Mouse (Mus musculus): Measurements from ENCODE around the gene Lrch4. TPM values are rescaled to one million over a fixed set of nuclear protein-coding genes. Genes with fewer than 3 reads are reported as not detected.

The Lrch4 gene
- polyA plus RNA-seq (2012; rRNA removed; ENCODE audit: low replicate concordance): 37.2 and 60.0 TPM in 2 replicates

DNA sequence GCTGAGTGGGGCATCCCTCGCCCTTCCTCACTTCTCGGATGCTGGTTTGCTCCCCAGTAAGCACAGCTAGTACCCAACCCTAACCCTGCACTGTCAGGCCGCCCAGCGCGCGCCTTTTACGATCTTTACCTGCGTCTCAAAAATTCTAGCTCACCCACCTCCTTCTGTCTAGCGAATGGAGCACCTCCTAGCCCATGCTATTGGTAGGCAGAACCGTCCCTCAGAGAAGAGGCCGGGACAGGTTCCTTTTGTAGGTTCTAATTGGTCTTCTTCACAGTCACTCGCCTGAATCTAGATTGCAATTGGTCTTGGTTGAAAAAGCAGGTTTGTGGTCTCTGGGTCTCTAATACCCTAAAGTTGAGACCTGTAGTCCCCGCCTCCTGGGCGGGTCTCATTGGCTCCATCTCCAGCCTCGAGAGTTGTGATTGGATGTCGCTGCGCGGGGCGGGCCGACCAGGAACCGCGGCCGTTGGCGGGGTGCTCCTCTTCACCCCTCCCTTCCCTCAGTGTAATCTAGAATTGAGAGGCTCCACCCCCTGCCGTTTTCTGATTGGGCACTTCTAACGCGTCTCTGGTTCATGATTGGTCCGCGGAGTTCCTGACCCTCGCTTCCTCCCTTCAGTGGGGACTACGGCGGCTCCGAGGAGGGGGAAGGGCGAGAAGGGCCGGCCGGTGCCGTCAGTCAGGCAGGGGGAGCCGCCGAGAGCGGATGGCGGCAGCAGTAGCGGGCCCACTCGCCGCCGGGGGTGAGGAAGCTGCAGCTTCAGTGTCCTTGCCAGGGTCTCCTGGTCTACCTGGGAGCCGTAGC lies at the start of gene Lrch4, which contains the start of the genes Fbxo24 and Gm20605:
Lrch4 (plus strand) TSS at position 624 of the 808 bp plus-strand sequence.
Fbxo24 (minus strand) TSS at position 505 of the 808 bp plus-strand sequence.
Gm20605 (plus strand) TSS at position 678 of the 808 bp plus-strand sequence.

GRCm38 (mm10) chr5:137600619-137601364 lies 28.1 kb upstream of the Lrch4 start, which contains the start of gene Mospd3:
Mospd3 (minus strand) TSS chr5:137601058.

GRCm38 (mm10) chr5:137613550-137613949 lies 15.4 kb upstream of the Lrch4 start, which contains the start of gene Pcolce:
Pcolce (minus strand) TSS chr5:137613784.

DNA sequence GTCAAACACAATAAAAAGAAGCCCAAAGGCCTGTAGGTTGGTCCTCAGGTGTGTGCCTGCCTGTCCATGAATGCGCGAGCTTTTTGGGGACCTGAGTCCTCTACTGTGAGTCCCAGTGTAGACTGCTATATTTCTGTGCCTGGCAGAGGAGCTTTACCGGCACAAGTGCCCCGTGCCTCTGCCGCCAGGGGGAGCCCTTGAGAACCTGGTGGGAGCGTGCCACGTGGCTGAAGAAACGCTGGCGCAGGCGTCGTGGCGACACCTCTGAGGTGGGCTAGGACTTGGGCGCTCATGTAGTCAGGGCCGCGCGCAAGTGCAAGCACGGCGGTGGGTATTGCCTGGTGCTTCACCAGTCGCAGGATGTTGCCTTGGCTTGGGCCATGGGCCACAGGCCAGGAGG lies 12.1 kb downstream of the Lrch4 start, which contains the start of gene Sap25:
Sap25 (plus strand) TSS at position 281 of the 400 bp plus-strand sequence.

GRCm38 (mm10) chr5:137645652-137646091 lies 16.8 kb downstream of the Lrch4 start, which contains the start of gene Irs3:
Irs3 (minus strand) TSS chr5:137645714.

DNA sequence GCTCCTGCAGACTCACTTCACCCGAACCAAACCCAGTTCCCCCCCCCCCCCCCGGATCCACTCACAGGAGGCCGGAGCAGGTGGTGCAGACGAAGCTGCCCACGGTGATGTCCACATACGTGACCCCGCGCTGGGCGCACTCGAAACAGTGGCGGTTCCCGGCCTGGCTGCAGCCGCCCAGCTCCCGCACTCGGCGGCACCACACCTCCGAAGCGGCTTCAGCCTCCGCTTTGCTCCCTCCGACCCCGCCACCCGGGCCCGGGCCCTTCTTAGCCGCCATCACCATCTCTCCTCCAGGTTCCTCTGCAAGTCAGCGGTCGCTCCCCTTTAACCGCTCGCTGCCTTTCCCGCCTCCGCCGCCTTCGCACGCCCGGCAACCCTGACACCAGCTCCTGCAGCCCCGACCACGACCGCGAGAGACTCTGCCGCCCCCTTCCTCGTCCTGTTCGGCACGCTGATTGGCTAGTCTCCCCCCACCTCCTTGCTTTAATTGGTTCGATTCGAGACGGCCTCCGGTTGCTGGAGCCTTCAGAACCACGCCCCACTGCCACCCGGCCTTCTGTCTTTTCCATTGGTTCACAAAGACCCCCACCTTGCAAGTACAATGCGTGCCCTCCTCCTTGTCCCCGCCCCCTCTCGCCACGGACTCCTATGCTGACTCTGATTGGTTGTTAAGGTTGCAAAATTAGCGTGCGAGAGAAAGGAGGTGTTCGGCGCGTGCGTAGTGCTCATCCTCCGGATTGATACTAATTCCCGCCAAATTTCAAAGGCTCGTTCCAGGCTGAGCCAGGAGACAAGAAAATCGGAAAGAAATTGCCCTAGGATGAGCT lies 55.6 kb downstream of the Lrch4 start, which contains the start of gene Agfg2:
Agfg2 (minus strand) TSS at position 433 of the 830 bp plus-strand sequence.

Other genes starting within 250 kb of the Lrch4 start
- 0.19 and 0.31 TPM in 2 replicates for gene Zan, start 152.1 kb upstream of the Lrch4 start, polyA plus RNA-seq (2012; rRNA removed; ENCODE audit: low replicate concordance)
- gene Pop7, start 126.6 kb upstream of the Lrch4 start, polyA plus RNA-seq (2012; rRNA removed; ENCODE audit: low replicate concordance): 36.0 and 53.4 TPM in 2 replicates
- 25.9 and 42.7 TPM in 2 replicates for gene Gigyf1, start 110.6 kb upstream of the Lrch4 start, polyA plus RNA-seq (2012; rRNA removed; ENCODE audit: low replicate concordance)
- not detected in 2 replicates for gene Epo, start 95.9 kb upstream of the Lrch4 start, polyA plus RNA-seq (2012; rRNA removed; ENCODE audit: low replicate concordance)
- gene Gnb2, start 95.6 kb upstream of the Lrch4 start, polyA plus RNA-seq (2012; rRNA removed; ENCODE audit: low replicate concordance): 882 and 932 TPM in 2 replicates
- 0.14 and 1.6 TPM in 2 replicates for gene Actl6b, start 75.6 kb upstream of the Lrch4 start, polyA plus RNA-seq (2012; rRNA removed; ENCODE audit: low replicate concordance)
- 5.8 and 25.3 TPM in 2 replicates for gene Tfr2, start 59.3 kb upstream of the Lrch4 start, polyA plus RNA-seq (2012; rRNA removed; ENCODE audit: low replicate concordance)
- 85.2 and 108 TPM in 2 replicates for gene Mospd3, start 28.1 kb upstream of the Lrch4 start, polyA plus RNA-seq (2012; rRNA removed; ENCODE audit: low replicate concordance)
- 140 and 168 TPM in 2 replicates for gene Pcolce, start 15.3 kb upstream of the Lrch4 start, polyA plus RNA-seq (2012; rRNA removed; ENCODE audit: low replicate concordance)
- 0.71 and 0.79 TPM in 2 replicates for gene Fbxo24, start 119 bp upstream of the Lrch4 start, polyA plus RNA-seq (2012; rRNA removed; ENCODE audit: low replicate concordance)
- 14.9 and 32.2 TPM in 2 replicates for gene Gm20605, start 54 bp downstream of the Lrch4 start, polyA plus RNA-seq (2012; rRNA removed; ENCODE audit: low replicate concordance)
- gene Sap25, start 12.2 kb downstream of the Lrch4 start, polyA plus RNA-seq (2012; rRNA removed; ENCODE audit: low replicate concordance): 60.1 and 83.8 TPM in 2 replicates
- 29.5 and 86.2 TPM in 2 replicates for gene Irs3, start 16.6 kb downstream of the Lrch4 start, polyA plus RNA-seq (2012; rRNA removed; ENCODE audit: low replicate concordance)
- 32.7 and 54.1 TPM in 2 replicates for gene Agfg2, start 55.6 kb downstream of the Lrch4 start, polyA plus RNA-seq (2012; rRNA removed; ENCODE audit: low replicate concordance)
- 0.77 and 4.9 TPM in 2 replicates for gene Nyap1, start 112.5 kb downstream of the Lrch4 start, polyA plus RNA-seq (2012; rRNA removed; ENCODE audit: low replicate concordance)
- 77.4 and 106 TPM in 2 replicates for gene Tsc22d4, start 116.6 kb downstream of the Lrch4 start, polyA plus RNA-seq (2012; rRNA removed; ENCODE audit: low replicate concordance)
- 24.9 and 28.3 TPM in 2 replicates for gene Ppp1r35, start 149.7 kb downstream of the Lrch4 start, polyA plus RNA-seq (2012; rRNA removed; ENCODE audit: low replicate concordance)
- 35.8 and 48.0 TPM in 2 replicates for gene Mepce, start 158.5 kb downstream of the Lrch4 start, polyA plus RNA-seq (2012; rRNA removed; ENCODE audit: low replicate concordance)
- gene Zcwpw1, start 158.7 kb downstream of the Lrch4 start, polyA plus RNA-seq (2012; rRNA removed; ENCODE audit: low replicate concordance): 1.9 and 2.5 TPM in 2 replicates
- gene Pilra, start 207.2 kb downstream of the Lrch4 start, polyA plus RNA-seq (2012; rRNA removed; ENCODE audit: low replicate concordance): 2.6 and 7.9 TPM in 2 replicates
- 3.9 and 6.1 TPM in 2 replicates for gene Pilrb1, start 229.0 kb downstream of the Lrch4 start, polyA plus RNA-seq (2012; rRNA removed; ENCODE audit: low replicate concordance)
- gene Pilrb2, start 242.7 kb downstream of the Lrch4 start, polyA plus RNA-seq (2012; rRNA removed; ENCODE audit: low replicate concordance): 4.4 and 4.8 TPM in 2 replicates

Measured in subcutaneous adipose tissue, adult 2 months (tissue).